Mouse (Mus musculus) embryonic facial prominence, embryonic 15.5 days (tissue): ENCODE data around the gene Kdelr1. TPM values are rescaled to one million over a fixed set of nuclear protein-coding genes. Genes with fewer than 3 reads are reported as not detected.
A peak's percentile ranks its signal among the peaks of the same experiment; 100 is the strongest.

Experiments
- ATAC-seq: fragments of 200-750 bp; cut with Nextera tagmentation; 2 replicates; pipeline ENCODE4 v1.8.0; 2017; ENCODE audit warnings: low read depth, moderate TSS enrichment; ENCODE audit not compliant: insufficient number of reproducible peaks, low FRiP score, low TSS enrichment
- H3K27ac ChIP-seq: fragments of 300-500 bp; sonication (generic); replicated peaks from 2 replicates; pipeline ENCODE4 v1.5.1; 2015; ENCODE audit warnings: mild to moderate bottlenecking, inconsistent platforms
- H3K27me3 ChIP-seq: fragments of 300-500 bp; sonication (generic); 2 replicates; pipeline ENCODE4 v1.6.1; 2015; ENCODE audit warnings: inconsistent platforms
- H3K36me3 ChIP-seq: fragments of 300-500 bp; sonication (generic); 2 replicates; pipeline ENCODE4 v1.6.1; 2015; ENCODE audit warnings: mild to moderate bottlenecking, inconsistent platforms
- H3K4me1 ChIP-seq: fragments of 300-500 bp; sonication (generic); 2 replicates; pipeline ENCODE4 v1.6.1; 2015; ENCODE audit warnings: inconsistent platforms
- H3K4me2 ChIP-seq: fragments of 300-500 bp; sonication (generic); replicated peaks from 2 replicates; pipeline ENCODE4 v1.6.1; 2015; ENCODE audit warnings: mild to moderate bottlenecking, inconsistent platforms
- H3K4me3 ChIP-seq: fragments of 300-500 bp; sonication (generic); replicated peaks from 2 replicates; pipeline ENCODE4 v1.5.1; 2015; ENCODE audit warnings: mild to moderate bottlenecking, inconsistent platforms
- H3K9ac ChIP-seq: fragments of 300-500 bp; sonication (generic); 2 replicates; pipeline ENCODE4 v1.6.1; 2015; ENCODE audit warnings: inconsistent platforms
- H3K9me3 ChIP-seq: fragments of 300-500 bp; sonication (generic); replicated peaks from 2 replicates; pipeline ENCODE4 v1.6.1; 2016; ENCODE audit warnings: inconsistent platforms
- WGBS: fragments of 180-500 bp; shearing (Covaris S2); methylation state at CpG from one replicate; pipeline ENCODE4 v1.1.7; 2015; 5-methylcytosine and 5-hydroxymethylcytosine counted together
- polyA plus RNA-seq: library from polyadenylated mRNA; unstranded; fragments of >200 nt; fragmentation: Nextera tagmentation; extraction: Ambion mirVana; gene quantifications from 2 replicates; pipeline ENCODE4 v1.2.1, GENCODE M21; 2015

Kdelr1 gene
- polyA plus RNA-seq, result 83.7 and 98.4 TPM in 2 replicates

GRCm38 (mm10) chr7:45872624-45873023 is at the start of gene Kdelr1:
Gene Kdelr1, plus strand, starts transcription at chr7:45872772.
- ATAC-seq, result peak; percentile 82
- peaks cover 51% of the 10 kb centered on the region for H3K4me1 ChIP-seq
- H3K9me3 ChIP-seq, result no peaks in the 10 kb centered on the region
- peak within 1 kb of the TSS; percentile 81 for H3K4me3 ChIP-seq
- H3K27me3 ChIP-seq, result peaks cover 28% of the 10 kb centered on the region
- H3K36me3 ChIP-seq, result peaks cover 38% of the 10 kb centered on the region
- peak within 1 kb of the TSS; percentile 97 for H3K9ac ChIP-seq
- peak within 1 kb of the TSS; percentile 80 for H3K4me2 ChIP-seq
- peak within 1 kb of the TSS; percentile 93 for H3K27ac ChIP-seq
- WGBS, result under 1% methylated on average over 18 of the region's 18 CpGs

GRCm38 (mm10) chr7:45824598-45824997 is 48.0 kb upstream of the Kdelr1 start, which contains the start of gene Kcnj14:
Gene Kcnj14, minus strand, starts transcription at chr7:45824782.
- no peaks in the 10 kb centered on the region for H3K9me3 ChIP-seq
- H3K4me1 ChIP-seq, result peaks cover 6% of the 10 kb centered on the region
- peaks cover 61% of the 10 kb centered on the region for H3K36me3 ChIP-seq
- 71% methylated on average over 7 of the region's 7 CpGs for WGBS
- H3K27me3 ChIP-seq, result no peaks in the 10 kb centered on the region
- no peak for ATAC-seq
- H3K4me2 ChIP-seq, result no peak within 1 kb of the TSS
- no peak within 1 kb of the TSS for H3K27ac ChIP-seq
- H3K9ac ChIP-seq, result no peak within 1 kb of the TSS; the same call in 1 of the 2 replicates
- no peak within 1 kb of the TSS for H3K4me3 ChIP-seq

GRCm38 (mm10) chr7:45826631-45827030 is 45.9 kb upstream of the Kdelr1 start:
- H3K36me3 ChIP-seq, result peaks cover 61% of the 10 kb centered on the region
- peaks cover 7% of the 10 kb centered on the region for H3K27me3 ChIP-seq
- no peak overlapping the region for H3K4me2 ChIP-seq
- H3K27ac ChIP-seq, result no peak overlapping the region
- ATAC-seq, result no peak
- no peaks in the 10 kb centered on the region for H3K9me3 ChIP-seq
- no peak overlapping the region for H3K4me3 ChIP-seq
- H3K4me1 ChIP-seq, result peaks cover 13% of the 10 kb centered on the region
- WGBS, result 93% methylated on average over 7 of the region's 7 CpGs
- no peak overlapping the region for H3K9ac ChIP-seq

GRCm38 (mm10) chr7:45830427-45831127 is 42.0 kb upstream of the Kdelr1 start, which contains the start of gene Grwd1:
Gene Grwd1, minus strand, starts transcription at chr7:45830944.
- H3K4me2 ChIP-seq, result peak within 1 kb of the TSS; percentile 75
- peaks cover 47% of the 10 kb centered on the region for H3K27me3 ChIP-seq
- H3K9me3 ChIP-seq, result no peaks in the 10 kb centered on the region
- H3K36me3 ChIP-seq, result peaks cover 31% of the 10 kb centered on the region
- H3K4me1 ChIP-seq, result peaks cover 31% of the 10 kb centered on the region
- ATAC-seq, result peak; percentile 86
- no peak within 1 kb of the TSS; the same call in 1 of the 2 replicates for H3K27ac ChIP-seq
- under 1% methylated on average over 35 of the region's 35 CpGs for WGBS
- peak within 1 kb of the TSS; percentile 79 for H3K9ac ChIP-seq
- H3K4me3 ChIP-seq, result peak within 1 kb of the TSS; percentile 94

- H3K9ac ChIP-seq, result 0 out of 2 replicates have a peak overlapping the region, but pooled peaks have one; percentile 79
- 18% methylated on average over 5 of the region's 5 CpGs for WGBS
- no peak overlapping the region for H3K27ac ChIP-seq
- H3K9me3 ChIP-seq, result no peaks in the 10 kb centered on the region
- ATAC-seq, result no peak
- peak overlapping the region; percentile 94 for H3K4me3 ChIP-seq
- H3K36me3 ChIP-seq, result peaks cover 26% of the 10 kb centered on the region
- peaks cover 31% of the 10 kb centered on the region for H3K4me1 ChIP-seq
- peak overlapping the region; percentile 75 for H3K4me2 ChIP-seq
- H3K27me3 ChIP-seq, result peaks cover 50% of the 10 kb centered on the region
Measured at GRCm38 (mm10) chr7:45831128-45831525, 41.4 kb upstream of the Kdelr1 start.

GRCm38 (mm10) chr7:45832428-45832827 is 40.1 kb upstream of the Kdelr1 start:
- Histone ChIP-seq H3K27me3 (peaks cover 54% of the 10 kb centered on the region), H3K4me3 (peak overlapping the region; percentile 44), H3K9ac (no peak overlapping the region), H3K4me2 (peak overlapping the region; percentile 66), H3K4me1 (peaks cover 31% of the 10 kb centered on the region), H3K27ac (no peak overlapping the region), H3K36me3 (peaks cover 13% of the 10 kb centered on the region), H3K9me3 (no peaks in the 10 kb centered on the region)
- ATAC-seq, result no peak
- 5% methylated on average over 30 of the region's 30 CpGs for WGBS

GRCm38 (mm10) chr7:45833148-45833790 is 39.3 kb upstream of the Kdelr1 start:
- Histone ChIP-seq H3K9me3 (no peaks in the 10 kb centered on the region), H3K36me3 (peaks cover 4% of the 10 kb centered on the region; the same call in 1 of the 2 replicates), H3K27ac (no peak overlapping the region), H3K4me1 (peaks cover 31% of the 10 kb centered on the region), H3K4me3 (peak overlapping the region; percentile 44), H3K4me2 (peak overlapping the region; percentile 66), H3K9ac (no peak overlapping the region), H3K27me3 (peaks cover 54% of the 10 kb centered on the region)
- WGBS, result under 1% methylated on average over 80 of the region's 86 CpGs
- no peak for ATAC-seq

GRCm38 (mm10) chr7:45833924-45834323 is 38.6 kb upstream of the Kdelr1 start:
- H3K4me1 ChIP-seq, result peaks cover 31% of the 10 kb centered on the region
- no peak for ATAC-seq
- no peak overlapping the region for H3K9ac ChIP-seq
- WGBS, result 4% methylated on average over 30 of the region's 31 CpGs
- peaks cover 54% of the 10 kb centered on the region for H3K27me3 ChIP-seq
- H3K4me2 ChIP-seq, result peak overlapping the region; percentile 66
- peak overlapping the region; percentile 44 for H3K4me3 ChIP-seq
- H3K27ac ChIP-seq, result no peak overlapping the region
- H3K9me3 ChIP-seq, result no peaks in the 10 kb centered on the region
- no peaks in the 10 kb centered on the region for H3K36me3 ChIP-seq

- Histone ChIP-seq H3K9ac (no peak overlapping the region), H3K4me2 (no peak overlapping the region), H3K9me3 (no peaks in the 10 kb centered on the region), H3K27ac (no peak overlapping the region), H3K27me3 (peaks cover 22% of the 10 kb centered on the region), H3K36me3 (no peaks in the 10 kb centered on the region), H3K4me1 (no peaks in the 10 kb centered on the region), H3K4me3 (no peak overlapping the region)
- WGBS, result 85% methylated on average over 10 of the region's 10 CpGs
- no peak for ATAC-seq
Measured at GRCm38 (mm10) chr7:45842950-45843744, 29.4 kb upstream of the Kdelr1 start.

- Histone ChIP-seq H3K4me2 (no peak overlapping the region), H3K36me3 (no peaks in the 10 kb centered on the region), H3K9me3 (no peaks in the 10 kb centered on the region), H3K27ac (no peak overlapping the region), H3K4me3 (no peak overlapping the region), H3K27me3 (no peaks in the 10 kb centered on the region; the same call in 1 of the 2 replicates), H3K4me1 (0 out of 2 replicates have a peak, but pooled peaks cover 4% of the 10 kb centered on the region), H3K9ac (no peak overlapping the region)
- WGBS, result 20% methylated on average over 6 of the region's 6 CpGs
- no peak for ATAC-seq
Measured at GRCm38 (mm10) chr7:45848447-45849027, 24.0 kb upstream of the Kdelr1 start.
